Mouse (Mus musculus) bone marrow macrophage, adult 2 months (primary cell): ENCODE data around the gene Bpifa3. TPM values are rescaled to one million over a fixed set of nuclear protein-coding genes. Genes with fewer than 3 reads are reported as not detected.

Source experiments
- H3K27ac ChIP-seq: 2 replicates; pipeline ENCODE4 v1.5.1; 2012; ENCODE audit warnings: low read depth, low read length; ENCODE audit not compliant: insufficient read depth
- H3K4me1 ChIP-seq: 2 replicates; pipeline ENCODE4 v1.6.1; 2012; ENCODE audit warnings: low read length; ENCODE audit not compliant: control insufficient read depth, insufficient read depth
- H3K4me3 ChIP-seq: 2 replicates; pipeline ENCODE4 v1.5.1; 2012; ENCODE audit warnings: mild to moderate bottlenecking, low read length, moderate library complexity; ENCODE audit not compliant: insufficient read depth
- CTCF ChIP-seq: IDR thresholded peaks from 2 replicates; pipeline ENCODE4 v1.5.1; 2012; ENCODE audit warnings: low read depth, mild to moderate bottlenecking, low read length, moderate library complexity
- POLR2A ChIP-seq: IDR thresholded peaks from 2 replicates; pipeline ENCODE4 v1.6.1; 2012; ENCODE audit warnings: mild to moderate bottlenecking, low read depth, low read length, borderline replicate concordance
- polyA plus RNA-seq: library from polyadenylated mRNA; stranded (reverse); fragments of >200 nt; gene quantifications from 2 replicates; pipeline ENCODE4 v1.2.4, GENCODE M21; 2012; ENCODE audit not compliant: missing spikeins, insufficient read depth, insufficient read length

Gene Bpifa3
- polyA plus RNA-seq = not detected in 2 replicates

DNA sequence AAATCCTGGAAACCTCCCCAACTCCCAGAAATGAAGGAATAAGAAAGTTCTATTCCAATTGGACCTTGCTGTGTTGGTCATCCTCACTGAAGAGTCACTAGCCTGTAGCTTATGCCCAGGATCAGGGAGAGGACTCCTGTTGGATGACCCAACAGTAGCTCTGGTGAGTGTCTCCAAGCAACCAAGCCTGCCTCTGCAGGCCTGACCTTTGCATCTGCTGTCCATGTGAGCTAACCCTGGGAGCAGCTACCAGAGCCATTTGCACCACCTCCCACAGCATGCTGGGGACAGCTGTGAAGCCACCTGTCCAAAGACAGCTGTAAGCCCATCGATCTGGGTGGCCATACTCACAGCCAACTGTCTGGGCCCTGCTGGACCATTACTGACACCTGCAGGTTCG lies at the start of gene Bpifa3:
Bpifa3 (plus strand) TSS at position 217 of the 400 bp plus-strand sequence.
- no peak within 1 kb of the TSS for H3K4me3 ChIP-seq
- no peak within 1 kb of the TSS for H3K27ac ChIP-seq
- TF ChIP-seq POLR2A (no peak), CTCF (no peak)
- H3K4me1 ChIP-seq = no peaks in the 10 kb centered on the region

GRCm38 (mm10) chr2:154097734-154098133 lies 32.4 kb upstream of the Bpifa3 start:
- H3K27ac ChIP-seq = no peak overlapping the region
- H3K4me3 ChIP-seq = no peak overlapping the region
- TF ChIP-seq CTCF (no peak), POLR2A (no peak)
- no peaks in the 10 kb centered on the region for H3K4me1 ChIP-seq

DNA sequence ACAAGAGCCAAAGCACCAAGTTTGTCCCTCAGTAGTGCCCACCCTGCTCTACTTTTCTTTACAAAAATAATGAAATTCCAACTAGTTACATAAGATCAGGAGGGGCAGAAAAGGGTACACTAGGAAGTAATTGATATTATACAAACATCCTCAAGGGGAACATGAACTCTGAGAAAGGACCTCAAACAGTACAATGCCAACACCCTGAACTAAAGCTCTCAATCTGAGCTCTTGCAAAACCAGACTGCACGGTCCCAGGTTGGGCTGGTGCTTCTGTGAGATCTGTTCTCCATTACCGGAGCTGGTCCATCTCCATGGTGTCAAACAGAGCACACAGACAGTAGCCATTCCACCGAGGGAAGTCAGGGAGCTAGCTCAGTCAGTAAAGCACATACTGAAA lies 12.8 kb upstream of the Bpifa3 start:
- Histone ChIP-seq H3K4me3 (no peak overlapping the region), H3K4me1 (no peaks in the 10 kb centered on the region), H3K27ac (no peak overlapping the region)
- no peak for TF ChIP-seq CTCF

DNA sequence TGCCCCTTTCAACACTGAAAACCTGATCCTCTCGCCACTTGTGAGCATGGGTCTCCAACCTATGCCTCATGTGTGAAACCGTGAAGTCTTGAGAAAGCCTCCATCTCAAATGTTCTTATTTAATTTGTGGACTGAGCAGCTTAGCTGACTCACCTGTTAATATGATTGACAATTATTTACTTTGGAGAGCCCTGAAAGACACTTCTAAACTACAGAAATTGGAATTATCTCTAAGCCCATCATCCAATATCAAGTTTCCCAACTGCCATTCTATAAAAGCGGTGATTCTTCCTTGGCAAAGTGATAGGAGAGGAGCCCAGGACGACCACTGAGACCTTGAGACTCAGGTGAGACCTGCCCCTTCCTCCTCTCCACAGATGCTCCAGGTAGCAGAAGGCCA lies 12.4 kb downstream of the Bpifa3 start, which contains the start of gene Bpifa1:
Bpifa1 (plus strand) TSS at position 301 of the 400 bp plus-strand sequence.
- Histone ChIP-seq H3K4me1 (no peaks in the 10 kb centered on the region), H3K27ac (no peak within 1 kb of the TSS), H3K4me3 (no peak within 1 kb of the TSS)
- TF ChIP-seq CTCF (no peak), POLR2A (no peak)

DNA sequence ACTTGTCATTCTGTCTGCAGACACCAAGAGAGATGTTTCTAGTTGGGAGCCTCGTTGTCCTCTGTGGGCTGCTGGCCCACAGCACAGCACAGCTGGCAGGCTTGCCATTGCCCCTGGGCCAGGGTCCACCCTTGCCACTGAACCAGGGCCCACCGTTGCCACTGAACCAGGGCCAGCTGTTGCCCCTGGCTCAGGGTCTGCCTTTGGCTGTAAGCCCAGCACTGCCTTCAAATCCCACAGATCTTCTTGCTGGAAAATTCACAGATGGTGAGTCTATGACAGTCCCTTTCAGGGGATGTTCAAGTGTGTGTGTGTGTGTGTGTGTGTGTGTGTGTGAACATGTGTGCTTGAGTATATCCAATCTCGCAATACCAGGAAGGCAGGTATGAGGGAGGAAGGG lies 13.6 kb downstream of the Bpifa3 start:
- Histone ChIP-seq H3K27ac (no peak overlapping the region), H3K4me1 (no peaks in the 10 kb centered on the region), H3K4me3 (no peak overlapping the region)
- TF ChIP-seq POLR2A (no peak), CTCF (no peak)

GRCm38 (mm10) chr2:154147496-154147895 lies 17.4 kb downstream of the Bpifa3 start:
- TF ChIP-seq CTCF (no peak), POLR2A (no peak)
- Histone ChIP-seq H3K27ac (no peak overlapping the region), H3K4me3 (no peak overlapping the region), H3K4me1 (no peaks in the 10 kb centered on the region)

GRCm38 (mm10) chr2:154158433-154158832 lies 28.3 kb downstream of the Bpifa3 start:
- TF ChIP-seq POLR2A (no peak), CTCF (peak; percentile 75)
- Histone ChIP-seq H3K4me3 (no peak overlapping the region), H3K27ac (no peak overlapping the region), H3K4me1 (no peaks in the 10 kb centered on the region)

- TF ChIP-seq CTCF (no peak), POLR2A (no peak)
- no peak within 1 kb of the TSS for H3K27ac ChIP-seq
These were observed 32.2 kb downstream of the Bpifa3 start, which contains the start of gene Bpifa5 for GRCm38 (mm10) chr2:154162307-154162706. Gene Bpifa5, plus strand, starts transcription at chr2:154162607.

GRCm38 (mm10) chr2:154163306-154163705 lies 33.2 kb downstream of the Bpifa3 start:
- Histone ChIP-seq H3K27ac (no peak overlapping the region), H3K4me1 (no peaks in the 10 kb centered on the region), H3K4me3 (no peak overlapping the region)
- TF ChIP-seq POLR2A (no peak), CTCF (no peak)

More at GRCm38 (mm10) chr2:154162307-154162706, 32.2 kb downstream of the Bpifa3 start, which contains the start of gene Bpifa5:
- no peaks in the 10 kb centered on the region for H3K4me1 ChIP-seq
- no peak within 1 kb of the TSS for H3K4me3 ChIP-seq

DNA sequence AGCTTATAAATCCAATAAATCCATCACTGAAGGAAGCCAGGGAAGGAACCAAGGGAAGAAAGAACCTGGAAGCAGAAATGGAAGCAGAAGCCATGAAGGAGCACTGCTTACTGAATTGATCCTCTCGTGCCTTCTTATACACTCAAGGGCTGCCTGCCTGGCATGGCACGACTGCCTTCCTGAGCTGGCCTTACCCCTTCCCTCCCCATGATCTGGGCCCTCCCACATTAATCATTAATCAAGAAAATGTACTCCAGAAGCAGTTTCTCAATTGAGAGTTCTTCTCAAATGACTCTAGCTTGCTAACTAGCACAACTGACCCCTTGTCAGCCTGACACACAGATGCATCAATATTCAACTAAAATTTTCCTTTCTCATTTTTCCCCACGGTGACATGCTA lies 39.0 kb downstream of the Bpifa3 start:
- H3K27ac ChIP-seq = no peak overlapping the region
- no peak overlapping the region for H3K4me3 ChIP-seq
- no peak for TF ChIP-seq POLR2A
- TF ChIP-seq CTCF = no peak
- H3K4me1 ChIP-seq = no peaks in the 10 kb centered on the region

DNA sequence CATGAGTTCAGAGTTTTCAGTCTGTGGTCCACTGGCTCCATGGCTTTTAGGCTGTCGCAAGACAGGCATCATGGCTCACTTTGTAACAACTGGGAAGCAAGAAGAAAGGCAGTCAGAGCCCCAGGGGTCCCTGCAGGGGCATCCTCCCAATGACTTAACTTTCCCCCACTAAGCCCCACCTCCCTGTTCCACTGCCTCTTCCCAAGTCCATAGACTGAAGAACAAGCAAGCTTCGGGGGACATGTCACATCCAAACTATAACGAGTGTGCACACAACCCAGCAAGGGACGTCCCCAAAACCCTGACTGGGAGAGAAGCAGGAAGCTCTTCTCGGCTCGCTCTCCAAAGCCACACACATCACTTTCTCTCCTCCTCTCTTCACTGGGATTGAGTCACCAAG lies 41.5 kb downstream of the Bpifa3 start:
- no peak overlapping the region for H3K4me3 ChIP-seq
- TF ChIP-seq POLR2A = no peak
- TF ChIP-seq CTCF = no peak
- no peak overlapping the region for H3K27ac ChIP-seq
- no peaks in the 10 kb centered on the region for H3K4me1 ChIP-seq
